Mouse (Mus musculus) intestine, embryonic 16.5 days (tissue): ENCODE results near the gene Fndc3a. TPM values are rescaled to one million over a fixed set of nuclear protein-coding genes. Genes with fewer than 3 reads are reported as not detected.
A peak's percentile ranks its signal among the peaks of the same experiment; 100 is the strongest.

Experiments
- ATAC-seq: fragments of 200-750 bp; cut with Nextera tagmentation; 2 replicates; pipeline ENCODE4 v1.8.0; 2017; ENCODE audit warnings: moderate TSS enrichment, moderate library complexity
- H3K27ac ChIP-seq: fragments of 300-500 bp; sonication (generic); 2 replicates; pipeline ENCODE4 v1.5.1; 2014; ENCODE audit warnings: mild to moderate bottlenecking, low read length
- H3K27me3 ChIP-seq: fragments of 300-500 bp; sonication (generic); replicated peaks from 2 replicates; pipeline ENCODE4 v1.6.1; 2014; ENCODE audit warnings: low read length, control low read depth, mixed read lengths; ENCODE audit not compliant: control insufficient read depth, insufficient read depth
- H3K36me3 ChIP-seq: fragments of 300-500 bp; sonication (generic); 2 replicates; pipeline ENCODE4 v1.6.1; 2014; ENCODE audit warnings: low read length, control low read depth; ENCODE audit not compliant: control insufficient read depth, insufficient read depth
- H3K4me1 ChIP-seq: fragments of 300-500 bp; sonication (generic); 2 replicates; pipeline ENCODE4 v1.6.1; 2014; ENCODE audit warnings: low read length, control low read depth, mixed read lengths; ENCODE audit not compliant: control insufficient read depth, insufficient read depth
- H3K4me2 ChIP-seq: fragments of 300-500 bp; sonication (generic); 2 replicates; pipeline ENCODE4 v1.6.1; 2014; ENCODE audit warnings: low read depth, low read length, control low read depth
- H3K4me3 ChIP-seq: fragments of 300-500 bp; sonication (generic); 2 replicates; pipeline ENCODE4 v1.5.1; 2014; ENCODE audit warnings: mild to moderate bottlenecking, low read length
- H3K9ac ChIP-seq: fragments of 300-500 bp; sonication (generic); 2 replicates; pipeline ENCODE4 v1.6.1; 2014; ENCODE audit warnings: low read depth, low read length
- H3K9me3 ChIP-seq: fragments of 300-500 bp; sonication (generic); 2 replicates; pipeline ENCODE4 v1.6.1; 2016; ENCODE audit warnings: low read length, control low read depth; ENCODE audit not compliant: control insufficient read depth
- WGBS: fragments of 180-500 bp; shearing (Covaris S2); extraction: QIAGEN DNeasy Blood & Tissue Kit; methylation state at CpG from one replicate; pipeline ENCODE4 v1.1.7; 2014; 5-methylcytosine and 5-hydroxymethylcytosine counted together
- polyA plus RNA-seq: library from polyadenylated mRNA; unstranded; fragments of >200 nt; fragmentation: Nextera tagmentation; extraction: Ambion mirVana; gene quantifications from 2 replicates; pipeline ENCODE4 v1.2.1, GENCODE M21; 2015

Fndc3a gene
- polyA plus RNA-seq, 1 experiment from 2014 or later, result 42.4 TPM

- Histone ChIP-seq H3K27me3 (no peaks in the 10 kb centered on the region), H3K4me1 (no peaks in the 10 kb centered on the region), H3K27ac (no peak overlapping the region), H3K9ac (no peak overlapping the region), H3K9me3 (no peaks in the 10 kb centered on the region), H3K36me3 (no peaks in the 10 kb centered on the region), H3K4me2 (no peak overlapping the region), H3K4me3 (no peak overlapping the region)
- ATAC-seq, result no peak
Observed at GRCm38 (mm10) chr14:72689525-72689924, 20.3 kb downstream of the Fndc3a start.

GRCm38 (mm10) chr14:72684857-72685370, 24.9 kb downstream of the Fndc3a start:
- Histone ChIP-seq H3K9me3 (no peaks in the 10 kb centered on the region), H3K4me3 (no peak overlapping the region), H3K4me1 (no peaks in the 10 kb centered on the region), H3K27ac (no peak overlapping the region), H3K9ac (no peak overlapping the region), H3K4me2 (no peak overlapping the region), H3K36me3 (no peaks in the 10 kb centered on the region), H3K27me3 (no peaks in the 10 kb centered on the region)
- ATAC-seq, result peak; percentile 50; the same call in 1 of the 2 replicates
- WGBS, result 77% methylated on average over 4 of the region's 4 CpGs

- no peaks in the 10 kb centered on the region for H3K4me1 ChIP-seq
- H3K27me3 ChIP-seq, result no peaks in the 10 kb centered on the region
- H3K4me3 ChIP-seq, result no peak overlapping the region
- WGBS, result 85% methylated on average over 3 of the region's 3 CpGs
- H3K36me3 ChIP-seq, result no peaks in the 10 kb centered on the region
- H3K27ac ChIP-seq, result no peak overlapping the region
- H3K9me3 ChIP-seq, result no peaks in the 10 kb centered on the region
- no peak overlapping the region for H3K9ac ChIP-seq
- ATAC-seq, result no peak
- no peak overlapping the region for H3K4me2 ChIP-seq
Observed at GRCm38 (mm10) chr14:72677247-72677646, 32.6 kb downstream of the Fndc3a start.

GRCm38 (mm10) chr14:72671911-72672310, 37.9 kb downstream of the Fndc3a start:
- Histone ChIP-seq H3K4me1 (no peaks in the 10 kb centered on the region), H3K9me3 (no peaks in the 10 kb centered on the region), H3K36me3 (no peaks in the 10 kb centered on the region), H3K4me2 (no peak overlapping the region), H3K4me3 (no peak overlapping the region), H3K27me3 (no peaks in the 10 kb centered on the region), H3K9ac (no peak overlapping the region), H3K27ac (no peak overlapping the region)
- WGBS, result 88% methylated on average over 3 of the region's 3 CpGs
- no peak for ATAC-seq

- no peak overlapping the region for H3K4me3 ChIP-seq
- 81% methylated on average over 2 of the region's 2 CpGs for WGBS
- no peaks in the 10 kb centered on the region for H3K36me3 ChIP-seq
- H3K27me3 ChIP-seq, result no peaks in the 10 kb centered on the region
- H3K4me1 ChIP-seq, result no peaks in the 10 kb centered on the region
- H3K4me2 ChIP-seq, result no peak overlapping the region
- no peaks in the 10 kb centered on the region for H3K9me3 ChIP-seq
- no peak overlapping the region for H3K27ac ChIP-seq
- no peak for ATAC-seq
- H3K9ac ChIP-seq, result no peak overlapping the region
Observed at GRCm38 (mm10) chr14:72670987-72671386, 38.8 kb downstream of the Fndc3a start.

- no peak overlapping the region for H3K4me2 ChIP-seq
- no peaks in the 10 kb centered on the region for H3K4me1 ChIP-seq
- no peak for ATAC-seq
- no peak overlapping the region for H3K4me3 ChIP-seq
- no peak overlapping the region for H3K9ac ChIP-seq
- no peaks in the 10 kb centered on the region for H3K27me3 ChIP-seq
- H3K9me3 ChIP-seq, result no peaks in the 10 kb centered on the region
- no peaks in the 10 kb centered on the region for H3K36me3 ChIP-seq
- H3K27ac ChIP-seq, result no peak overlapping the region
Observed at GRCm38 (mm10) chr14:72649268-72649667, 60.5 kb downstream of the Fndc3a start.

GRCm38 (mm10) chr14:72645512-72645911, 64.3 kb downstream of the Fndc3a start:
- Histone ChIP-seq H3K27me3 (no peaks in the 10 kb centered on the region), H3K9me3 (no peaks in the 10 kb centered on the region), H3K9ac (no peak overlapping the region), H3K4me3 (no peak overlapping the region), H3K27ac (no peak overlapping the region), H3K4me2 (no peak overlapping the region), H3K36me3 (no peaks in the 10 kb centered on the region), H3K4me1 (no peaks in the 10 kb centered on the region)
- no peak for ATAC-seq

GRCm38 (mm10) chr14:72644620-72645019, 65.2 kb downstream of the Fndc3a start:
- no peak overlapping the region for H3K4me2 ChIP-seq
- H3K27ac ChIP-seq, result no peak overlapping the region
- ATAC-seq, result no peak
- H3K36me3 ChIP-seq, result no peaks in the 10 kb centered on the region
- H3K4me1 ChIP-seq, result no peaks in the 10 kb centered on the region
- no peaks in the 10 kb centered on the region for H3K27me3 ChIP-seq
- 96% methylated on average over 1 of the region's 1 CpGs for WGBS
- no peak overlapping the region for H3K4me3 ChIP-seq
- no peaks in the 10 kb centered on the region for H3K9me3 ChIP-seq
- H3K9ac ChIP-seq, result no peak overlapping the region

GRCm38 (mm10) chr14:72638507-72638906, 71.3 kb downstream of the Fndc3a start:
- H3K27me3 ChIP-seq, result no peaks in the 10 kb centered on the region
- no peaks in the 10 kb centered on the region for H3K36me3 ChIP-seq
- ATAC-seq, result no peak
- H3K27ac ChIP-seq, result no peak overlapping the region
- H3K9ac ChIP-seq, result no peak overlapping the region
- no peaks in the 10 kb centered on the region for H3K9me3 ChIP-seq
- H3K4me2 ChIP-seq, result no peak overlapping the region
- no peaks in the 10 kb centered on the region for H3K4me1 ChIP-seq
- no peak overlapping the region for H3K4me3 ChIP-seq
- 91% methylated on average over 6 of the region's 6 CpGs for WGBS

GRCm38 (mm10) chr14:72633571-72633970, 76.2 kb downstream of the Fndc3a start:
- Histone ChIP-seq H3K36me3 (no peaks in the 10 kb centered on the region), H3K9me3 (no peaks in the 10 kb centered on the region), H3K4me3 (no peak overlapping the region), H3K4me1 (no peaks in the 10 kb centered on the region), H3K9ac (no peak overlapping the region), H3K27me3 (no peaks in the 10 kb centered on the region), H3K4me2 (no peak overlapping the region), H3K27ac (no peak overlapping the region)
- WGBS, result 81% methylated on average over 2 of the region's 2 CpGs
- no peak for ATAC-seq
